Mouse (Mus musculus): Measurements from ENCODE around the gene Ppm1g. TPM values are rescaled to one million over a fixed set of nuclear protein-coding genes. Genes with fewer than 3 reads are reported as not detected.

The Ppm1g gene
- 10 to 100 TPM; 70.2 to 71.8 TPM for total RNA-seq (2021)

GRCm38 (mm10) chr5:31220448-31221303, at the start of gene Ppm1g:
Gene Ppm1g (minus strand): TSS chr5:31220687.
- DNase-seq (ENCODE audit: low spot score in 2 of 2): peak; percentile 97
- intact Hi-C loops (cut with DNase I): loop anchor here (1.0 kb wide), 1 partner anchor 20 kb away; the partner anchor contains the start of gene Nrbp1

DNA sequence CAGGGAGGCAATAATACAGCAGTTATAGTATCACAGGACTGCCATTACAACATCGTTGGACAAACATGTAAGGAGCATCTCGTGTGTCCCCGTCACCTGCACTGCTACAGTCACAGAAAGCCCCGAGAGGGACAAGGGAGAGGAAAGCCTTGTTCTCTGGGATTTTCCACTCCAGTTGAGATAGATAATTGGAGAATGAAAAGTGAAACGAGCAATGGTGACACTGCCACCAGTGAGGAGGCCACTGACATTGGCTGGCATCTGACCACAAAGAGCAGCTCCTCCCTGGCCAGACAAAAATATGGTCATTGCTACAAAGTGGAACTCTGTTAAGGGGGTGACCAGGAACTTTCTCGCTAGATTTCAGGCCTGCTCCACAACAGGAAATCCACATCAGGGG, 47.2 kb upstream of the Ppm1g start:
- DNase-seq (ENCODE audit: low spot score in 2 of 2): no peak
- intact Hi-C loops (cut with DNase I): no loop called here

DNA sequence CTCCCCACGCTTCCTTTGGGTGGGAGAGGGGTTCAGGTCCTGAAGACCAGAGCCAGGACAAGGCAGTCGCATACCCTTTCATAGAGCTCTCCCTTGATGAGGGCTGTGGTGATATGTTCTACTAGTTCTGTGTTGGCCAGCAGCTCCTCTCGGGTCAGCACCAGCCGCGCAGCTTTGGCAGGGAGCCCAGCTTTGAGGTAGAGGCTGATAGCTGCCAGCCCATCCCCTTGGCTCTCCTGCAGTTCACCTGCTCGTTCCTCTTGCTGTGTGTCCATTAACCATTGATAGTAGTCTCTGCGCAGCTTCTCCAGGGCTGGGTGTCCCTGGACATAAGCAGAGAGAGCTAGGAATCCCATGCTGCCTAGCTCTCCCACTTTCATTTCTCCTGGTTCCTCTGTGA, 45.6 kb upstream of the Ppm1g start:
- intact Hi-C loops (cut with DNase I): no loop called here
- no peak for DNase-seq (ENCODE audit: low spot score in 2 of 2)

DNA sequence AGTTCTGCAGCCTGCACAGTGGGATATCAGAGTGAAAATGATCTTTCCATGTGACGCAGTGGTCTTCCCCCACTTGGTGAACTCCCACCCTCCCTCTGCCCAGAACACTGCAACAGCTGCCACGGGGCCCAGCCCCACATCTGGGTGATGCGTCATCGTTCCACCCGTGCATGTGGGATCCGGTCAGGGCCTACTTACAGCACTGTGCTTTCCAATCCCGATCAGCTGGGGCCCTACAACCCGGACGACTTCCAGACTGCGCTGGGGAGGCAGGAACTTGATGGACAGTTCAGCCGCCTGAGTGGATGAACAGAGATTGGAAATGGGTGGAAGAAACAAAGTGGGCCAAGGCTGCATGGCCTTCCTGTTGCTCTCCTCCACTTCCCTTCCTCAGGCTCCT, 37.1 kb upstream of the Ppm1g start:
- intact Hi-C loops (cut with DNase I): no loop called here
- DNase-seq (ENCODE audit: low spot score in 2 of 2): no peak

DNA sequence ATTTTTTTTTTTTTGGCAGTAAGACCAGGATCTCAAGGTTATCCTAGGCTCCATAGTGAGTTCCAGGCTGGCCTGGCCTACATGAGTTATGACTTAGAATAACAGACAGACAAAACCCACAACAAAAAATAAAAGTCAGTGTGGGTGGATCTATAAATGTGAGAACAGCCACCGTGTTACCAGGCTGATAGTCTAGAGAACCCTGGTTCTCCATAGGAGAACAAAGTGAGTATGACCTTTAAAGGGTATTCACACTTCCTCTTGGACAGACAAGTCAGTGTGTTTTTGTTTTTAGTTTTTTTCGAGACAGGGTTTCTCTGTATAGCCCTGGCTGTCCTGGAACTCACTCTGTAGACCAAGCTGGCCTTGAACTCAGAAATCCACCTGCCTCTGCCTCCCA, 35.5 kb upstream of the Ppm1g start:
- intact Hi-C loops (cut with DNase I): no loop called here
- no peak for DNase-seq (ENCODE audit: low spot score in 2 of 2)

- intact Hi-C loops (cut with DNase I): no loop called here
- no peak for DNase-seq (ENCODE audit: low spot score in 2 of 2)
These were observed 34.9 kb upstream of the Ppm1g start for GRCm38 (mm10) chr5:31255381-31255780.

- intact Hi-C loops (cut with DNase I): no loop called here
- DNase-seq (ENCODE audit: low spot score in 2 of 2): no peak
These were observed 34.4 kb upstream of the Ppm1g start for GRCm38 (mm10) chr5:31254901-31255300.

DNA sequence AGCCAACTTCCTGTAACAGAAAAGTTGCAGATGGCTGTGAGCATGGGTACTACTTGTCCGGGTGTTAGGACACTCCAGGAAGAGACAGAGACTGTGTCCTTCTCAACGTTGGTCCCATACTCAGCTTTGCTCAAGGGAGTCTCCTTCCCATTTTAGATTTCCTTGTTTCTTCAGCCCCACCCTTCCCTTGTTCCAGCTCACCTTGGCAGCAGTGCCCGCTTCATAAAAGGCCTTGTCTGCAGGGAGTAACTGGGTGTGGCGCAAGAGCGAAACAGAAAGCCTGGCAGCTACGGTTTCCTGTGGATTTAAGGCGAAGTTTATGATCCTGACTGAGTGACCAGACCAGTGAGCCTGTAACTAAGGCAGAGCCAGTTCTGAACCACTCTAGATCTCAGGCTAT, 34.0 kb upstream of the Ppm1g start:
- intact Hi-C loops (cut with DNase I): no loop called here
- DNase-seq (ENCODE audit: low spot score in 2 of 2): no peak

GRCm38 (mm10) chr5:31253806-31254205, 33.3 kb upstream of the Ppm1g start:
- intact Hi-C loops (cut with DNase I): no loop called here
- DNase-seq (ENCODE audit: low spot score in 2 of 2): no peak

- no peak for DNase-seq (ENCODE audit: low spot score in 2 of 2)
- intact Hi-C loops (cut with DNase I): no loop called here
These were observed 32.5 kb upstream of the Ppm1g start for GRCm38 (mm10) chr5:31252795-31253545.

- peak in 1 of 2 experiments; percentile 17 for DNase-seq (ENCODE audit: low spot score in 2 of 2)
- intact Hi-C loops (cut with DNase I): no loop called here
These were observed 31.7 kb upstream of the Ppm1g start for GRCm38 (mm10) chr5:31252151-31252550.

DNA sequence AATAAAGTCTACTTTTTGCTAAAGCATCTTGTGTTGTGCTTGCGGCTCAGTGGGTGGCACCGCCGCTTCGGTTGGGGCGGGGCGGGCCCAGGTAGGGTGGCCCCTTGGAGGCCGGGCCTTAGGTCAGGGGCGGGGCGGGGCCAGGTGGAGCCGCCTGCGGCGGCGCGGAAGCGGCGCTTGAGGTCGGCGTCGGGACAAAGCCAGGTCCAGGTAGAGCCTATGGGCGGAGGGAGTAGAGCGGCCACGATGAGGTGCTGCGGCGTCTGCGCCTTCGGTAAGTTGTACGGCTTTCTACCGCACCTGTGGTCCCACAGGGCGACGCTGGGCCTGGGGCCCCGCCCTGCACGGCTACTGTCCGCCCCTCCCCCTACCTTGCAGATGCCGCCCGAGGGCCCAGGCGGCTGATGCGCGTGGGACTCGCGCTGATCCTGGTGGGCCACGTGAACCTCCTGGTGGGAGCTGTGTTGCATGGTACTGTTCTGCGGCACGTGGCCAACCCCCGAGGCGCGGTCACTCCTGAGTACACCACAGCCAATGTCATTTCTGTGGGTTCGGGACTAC, 31.1 kb upstream of the Ppm1g start, which contains the start of gene Krtcap3:
Gene Krtcap3 (plus strand): TSS at position 151 of the 561 bp plus-strand sequence.
- peak in 1 of 2 experiments; percentile 43 for DNase-seq (ENCODE audit: low spot score in 2 of 2)
- intact Hi-C loops (cut with DNase I): no loop called here

- intact Hi-C loops (cut with DNase I): no loop called here
- DNase-seq (ENCODE audit: low spot score in 2 of 2): no peak
These were observed 30.2 kb upstream of the Ppm1g start for GRCm38 (mm10) chr5:31250716-31251115.

DNA sequence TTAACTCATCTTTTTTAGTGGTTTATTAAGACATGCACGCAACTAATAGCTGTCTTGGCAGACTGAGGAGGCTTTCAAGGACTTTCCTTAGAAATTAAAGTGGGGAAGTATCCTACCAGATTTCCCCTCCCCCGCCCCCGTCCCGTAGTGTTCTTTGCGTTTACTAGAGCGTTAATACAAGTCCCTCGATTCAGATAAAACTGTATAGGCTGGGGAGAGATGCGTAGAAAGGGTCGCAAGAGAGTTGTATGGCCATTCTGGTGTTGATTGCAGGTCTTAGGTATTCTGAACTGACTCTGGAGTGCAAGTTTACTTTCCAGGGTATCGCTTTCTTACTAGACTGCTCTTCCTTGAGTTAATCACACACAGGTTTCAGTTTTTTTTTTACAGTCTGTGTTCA, 21.7 kb upstream of the Ppm1g start:
- DNase-seq (ENCODE audit: low spot score in 2 of 2): no peak
- intact Hi-C loops (cut with DNase I): no loop called here

DNA sequence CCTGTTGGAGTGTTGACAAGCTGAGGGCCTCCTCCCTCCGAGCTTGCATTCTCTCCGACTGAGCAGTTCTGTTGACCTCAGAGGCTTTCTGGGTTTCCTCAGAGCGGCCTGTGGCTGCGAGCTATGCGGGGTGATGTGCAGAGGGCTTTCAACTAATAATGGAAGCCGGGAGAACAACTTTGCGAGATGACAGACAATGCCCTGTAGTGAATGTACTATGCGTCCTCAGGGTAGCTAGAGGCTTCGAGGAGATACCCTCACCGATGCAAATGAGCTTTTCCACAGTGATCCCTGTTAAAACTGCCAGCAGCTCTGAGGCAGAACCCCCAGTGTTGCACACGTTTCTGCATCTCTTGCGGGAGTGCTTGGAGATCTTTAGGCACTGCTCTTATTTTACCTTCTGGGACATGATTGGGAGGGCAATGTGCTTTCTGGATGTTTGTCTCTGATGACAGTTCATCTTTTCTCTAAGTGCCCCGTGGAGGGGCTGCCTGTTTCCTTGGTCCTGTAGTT, 21.1 kb upstream of the Ppm1g start:
- no peak for DNase-seq (ENCODE audit: low spot score in 2 of 2)
- intact Hi-C loops (cut with DNase I): loop anchor here (2.0 kb wide), 1 partner anchor 49 kb away; the partner anchor contains the start of gene Ift172

- DNase-seq (ENCODE audit: low spot score in 2 of 2): peak; percentile 94 to 97
- intact Hi-C loops (cut with DNase I): loop anchor here (1.0 to 2.0 kb wide), 2 partner anchors 21 to 50 kb away; partner anchors contain the start of genes Ift172 and Ppm1g
These were observed 20.4 kb upstream of the Ppm1g start, which contains the start of the genes Nrbp1 and Gm9970 for GRCm38 (mm10) chr5:31240637-31241521. Gene Nrbp1 (plus strand): TSS chr5:31240864. Gene Gm9970 (minus strand): TSS chr5:31241232.

- DNase-seq (ENCODE audit: low spot score in 2 of 2): no peak
- intact Hi-C loops (cut with DNase I): no loop called here
These were observed 6.2 kb upstream of the Ppm1g start for GRCm38 (mm10) chr5:31226641-31227040.

GRCm38 (mm10) chr5:31222696-31223095, 2.2 kb upstream of the Ppm1g start:
- intact Hi-C loops (cut with DNase I): no loop called here
- DNase-seq (ENCODE audit: low spot score in 2 of 2): no peak
